Mouse (Mus musculus) urinary bladder, postnatal 4 days (tissue): ENCODE data around the gene Rit1.
A peak's percentile ranks its signal among the peaks of the same experiment; 100 is the strongest.
"Not testable (repeated sequence)": the region's sequence is repeated elsewhere in the genome, so short reads cannot be mapped to it uniquely, and the experiment has no call there.

Experiments used
- DNase-seq, 2 experiments: peaks; one replicate each; pipeline ENCODE4 v3.0.0; 2021 to 2022; ENCODE audit warnings: low spot score in 2 of 2

The Rit1 gene

GRCm38 (mm10) chr3:88738641-88739040 is 22.0 kb downstream of the Rit1 start:
- DNase-seq: no peak

GRCm38 (mm10) chr3:88740147-88740546 is 23.5 kb downstream of the Rit1 start:
- no peak for DNase-seq

- no peak for DNase-seq
Measured at GRCm38 (mm10) chr3:88745534-88745933, 28.9 kb downstream of the Rit1 start.

- no peak for DNase-seq
Measured at GRCm38 (mm10) chr3:88746139-88746870, 29.7 kb downstream of the Rit1 start.

GRCm38 (mm10) chr3:88746871-88747231 is 30.2 kb downstream of the Rit1 start:
- no peak for DNase-seq

GRCm38 (mm10) chr3:88754283-88754682 is 37.6 kb downstream of the Rit1 start:
- no peak for DNase-seq

- no peak for DNase-seq
Measured at GRCm38 (mm10) chr3:88755541-88755940, 38.9 kb downstream of the Rit1 start.

GRCm38 (mm10) chr3:88756276-88756675 is 39.6 kb downstream of the Rit1 start:
- DNase-seq: no peak

- peak; percentile 77 to 81 for DNase-seq
Measured at GRCm38 (mm10) chr3:88758045-88758500, 41.4 kb downstream of the Rit1 start.

- DNase-seq: no peak
Measured at GRCm38 (mm10) chr3:88761619-88762018, 45.0 kb downstream of the Rit1 start.

GRCm38 (mm10) chr3:88762401-88762831 is 45.8 kb downstream of the Rit1 start:
- no peak for DNase-seq

- peak in 1 of 2 experiments; percentile 29 for DNase-seq
Measured at GRCm38 (mm10) chr3:88771189-88771940, 54.7 kb downstream of the Rit1 start.

GRCm38 (mm10) chr3:88771941-88772280 is 55.3 kb downstream of the Rit1 start:
- DNase-seq: not testable (repeated sequence)

GRCm38 (mm10) chr3:88772399-88772798 is 55.8 kb downstream of the Rit1 start:
- DNase-seq: peak; percentile 78 to 81

- not testable (repeated sequence) for DNase-seq
Measured at GRCm38 (mm10) chr3:88773163-88773562, 56.5 kb downstream of the Rit1 start.

- not testable (repeated sequence) for DNase-seq
Measured at GRCm38 (mm10) chr3:88774939-88775841, 58.6 kb downstream of the Rit1 start, which contains the start of gene Syt11. Syt11 (minus strand) TSS chr3:88775164.
